Mouse (Mus musculus) hindbrain, postnatal 0 days (tissue): ENCODE data around the gene Acadvl. TPM values are rescaled to one million over a fixed set of nuclear protein-coding genes. Genes with fewer than 3 reads are reported as not detected.
A peak's percentile ranks its signal among the peaks of the same experiment; 100 is the strongest.

Source experiments
- ATAC-seq: fragments of 200-750 bp; cut with Nextera tagmentation; 2 replicates; pipeline ENCODE4 v1.8.0; 2017; ENCODE audit warnings: mild to moderate bottlenecking, moderate TSS enrichment, moderate library complexity
- DNase-seq: peaks from one replicate; pipeline ENCODE4 v3.0.0-alpha.2; 2015; ENCODE audit warnings: low spot score
- H3K27ac ChIP-seq: fragments of 300-500 bp; sonication (generic); 2 replicates; pipeline ENCODE4 v1.5.1; 2014; ENCODE audit warnings: mild to moderate bottlenecking
- H3K27me3 ChIP-seq: fragments of 300-500 bp; sonication (generic); 2 replicates; pipeline ENCODE4 v1.6.1; 2014; ENCODE audit warnings: low read length, mixed read lengths; ENCODE audit not compliant: insufficient read depth
- H3K36me3 ChIP-seq: fragments of 300-500 bp; sonication (generic); 2 replicates; pipeline ENCODE4 v1.6.1; 2014; ENCODE audit warnings: low read length, mixed read lengths; ENCODE audit not compliant: insufficient read depth
- H3K4me1 ChIP-seq: fragments of 300-500 bp; sonication (generic); 2 replicates; pipeline ENCODE4 v1.6.1; 2014; ENCODE audit warnings: antibody characterized with exemption, low read length, mixed read lengths; ENCODE audit not compliant: insufficient read depth
- H3K4me2 ChIP-seq: fragments of 300-500 bp; sonication (generic); 2 replicates; pipeline ENCODE4 v1.6.1; 2014; ENCODE audit warnings: low read depth, mild to moderate bottlenecking, low read length, moderate library complexity, mixed read lengths
- H3K4me3 ChIP-seq: fragments of 300-500 bp; sonication (generic); 2 replicates; pipeline ENCODE4 v1.5.1; 2014; ENCODE audit warnings: low read length
- H3K9ac ChIP-seq: fragments of 300-500 bp; sonication (generic); replicated peaks from 2 replicates; pipeline ENCODE4 v1.6.1; 2014; ENCODE audit warnings: mild to moderate bottlenecking, low read length, moderate library complexity, mixed read lengths
- H3K9me3 ChIP-seq: fragments of 300-500 bp; sonication (generic); 2 replicates; pipeline ENCODE4 v1.6.1; 2016; ENCODE audit warnings: low read length, mixed read lengths
- CTCF ChIP-seq: IDR thresholded peaks from 2 replicates; pipeline ENCODE4 v1.5.1; 2016; ENCODE audit warnings: antibody characterized with exemption, control low read depth, low read depth
- WGBS: fragments of 180-500 bp; shearing (Covaris S2); extraction: QIAGEN DNeasy Blood & Tissue Kit; methylation state at CpG from one replicate; pipeline ENCODE4 v1.1.7; 2014; 5-methylcytosine and 5-hydroxymethylcytosine counted together
- polyA plus RNA-seq: library from polyadenylated mRNA; unstranded; fragments of >200 nt; fragmentation: Nextera tagmentation; extraction: Ambion mirVana; gene quantifications from 2 replicates; pipeline ENCODE4 v1.2.1, GENCODE M21; 2015
- total RNA-seq: library from RNA; depleted of rRNA; stranded (reverse); fragments of >200 nt; gene quantifications from 2 replicates; pipeline ENCODE4 v1.2.3, GENCODE M21; 2014; rRNA removed

Acadvl gene
- total RNA-seq (44.4 and 47.2 TPM in 2 replicates), polyA plus RNA-seq (65.2 and 75.2 TPM in 2 replicates)

DNA sequence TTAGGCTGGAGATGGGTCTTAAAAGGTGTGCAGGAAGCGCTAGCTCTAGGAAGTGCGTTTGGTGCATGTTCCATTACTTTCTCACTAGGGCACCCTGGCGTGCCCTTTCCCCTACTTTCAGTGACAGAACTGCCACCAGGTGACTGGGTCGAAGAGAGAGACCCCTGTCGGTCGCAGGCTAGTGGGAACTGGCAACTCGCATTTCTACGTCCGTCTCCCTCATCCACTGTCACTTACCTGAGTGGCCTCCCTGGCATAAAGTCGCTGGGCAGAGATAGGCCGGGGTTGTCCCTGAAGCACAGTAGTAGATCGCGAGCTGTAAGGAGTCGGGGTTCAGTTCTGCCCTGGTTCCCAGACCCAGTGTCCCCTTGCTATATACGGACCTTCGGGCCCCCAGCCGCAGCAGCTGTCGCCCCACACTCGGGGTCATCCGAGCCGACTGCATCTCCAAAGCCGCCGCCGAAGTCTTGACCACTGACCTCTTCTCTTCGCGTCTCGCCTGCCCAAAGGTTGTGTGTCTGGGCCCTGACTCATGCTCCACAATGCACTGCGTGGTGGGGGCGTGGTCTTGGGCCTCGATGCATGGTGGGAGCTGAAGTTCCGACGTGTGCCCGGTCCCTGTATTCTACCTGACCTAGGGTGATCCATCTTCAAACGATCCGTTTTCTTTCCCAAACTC is at the start of gene Acadvl:
Gene Acadvl, minus strand, starts transcription at position 532 of the 679 bp plus-strand sequence.
- Histone ChIP-seq H3K9ac (peak within 1 kb of the TSS; percentile 81), H3K27ac (peak within 1 kb of the TSS; percentile 77), H3K4me2 (peak within 1 kb of the TSS; percentile 92), H3K4me3 (peak within 1 kb of the TSS; percentile 62), H3K27me3 (no peaks in the 10 kb centered on the region), H3K36me3 (peaks cover 28% of the 10 kb centered on the region), H3K4me1 (peaks cover 31% of the 10 kb centered on the region), H3K9me3 (no peaks in the 10 kb centered on the region)
- TF ChIP-seq CTCF = peak; percentile 63
- WGBS = 0% methylated on average over 35 of the region's 35 CpGs
- ATAC-seq (peak; percentile 81), DNase-seq (peak; percentile 91)

- ATAC-seq = no peak
- TF ChIP-seq CTCF = 0 out of 2 replicates have a peak, but pooled peaks have one; percentile 16
- 64% methylated on average over 3 of the region's 3 CpGs for WGBS
- Histone ChIP-seq H3K4me3 (no peak overlapping the region), H3K27ac (no peak overlapping the region), H3K4me2 (no peak overlapping the region), H3K27me3 (no peaks in the 10 kb centered on the region), H3K4me1 (no peaks in the 10 kb centered on the region), H3K36me3 (no peaks in the 10 kb centered on the region), H3K9me3 (no peaks in the 10 kb centered on the region), H3K9ac (no peak overlapping the region)
- DNase-seq = no peak
Observed at GRCm38 (mm10) chr11:70063053-70063452, 47.8 kb upstream of the Acadvl start.

GRCm38 (mm10) chr11:70059930-70060329 is 44.7 kb upstream of the Acadvl start:
- Histone ChIP-seq H3K4me1 (no peaks in the 10 kb centered on the region; the same call in 1 of the 2 replicates), H3K9me3 (no peaks in the 10 kb centered on the region), H3K27me3 (no peaks in the 10 kb centered on the region), H3K4me3 (no peak overlapping the region), H3K9ac (no peak overlapping the region), H3K27ac (no peak overlapping the region), H3K36me3 (no peaks in the 10 kb centered on the region), H3K4me2 (no peak overlapping the region)
- no peak for TF ChIP-seq CTCF
- DNase-seq (no peak), ATAC-seq (no peak)
- 76% methylated on average over 6 of the region's 6 CpGs for WGBS

GRCm38 (mm10) chr11:70057805-70058204 is 42.6 kb upstream of the Acadvl start:
- Histone ChIP-seq H3K27ac (no peak overlapping the region), H3K9me3 (no peaks in the 10 kb centered on the region), H3K4me1 (no peaks in the 10 kb centered on the region; the same call in 1 of the 2 replicates), H3K27me3 (no peaks in the 10 kb centered on the region), H3K4me3 (no peak overlapping the region), H3K9ac (no peak overlapping the region), H3K4me2 (no peak overlapping the region), H3K36me3 (no peaks in the 10 kb centered on the region)
- DNase-seq (no peak), ATAC-seq (no peak)
- 76% methylated on average over 9 of the region's 9 CpGs for WGBS
- TF ChIP-seq CTCF = no peak

DNA sequence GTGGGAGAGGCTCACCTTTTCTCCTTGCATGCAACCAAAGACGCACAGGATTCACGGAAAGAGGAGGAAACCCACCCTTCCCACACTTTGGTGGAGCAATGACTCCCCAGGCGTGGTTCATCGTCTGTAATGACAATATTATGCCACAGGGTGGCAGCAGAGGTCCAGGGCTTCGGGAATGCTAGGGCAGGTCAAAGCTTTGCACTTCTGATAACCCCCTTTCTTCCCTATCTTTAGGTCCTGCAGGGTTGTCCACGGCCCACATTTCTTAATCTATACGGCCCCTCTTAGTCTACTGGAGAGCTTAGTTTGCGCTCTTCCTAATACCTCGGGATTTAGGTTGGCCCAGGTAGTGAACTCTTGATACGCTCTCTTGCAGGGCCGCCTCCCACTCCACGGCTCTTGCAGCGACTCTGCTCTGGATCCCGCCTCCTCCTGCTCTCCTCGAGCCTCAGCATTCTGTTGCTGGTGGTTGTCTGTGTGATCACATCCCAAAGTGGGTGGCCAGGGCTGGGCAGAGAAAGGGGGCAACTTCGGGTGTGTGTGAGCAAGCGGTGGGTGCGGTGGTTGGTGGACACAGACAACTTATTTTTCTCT is 40.5 kb upstream of the Acadvl start:
- TF ChIP-seq CTCF = peak; percentile 97
- no peak overlapping the region for H3K4me3 ChIP-seq
- no peaks in the 10 kb centered on the region for H3K9me3 ChIP-seq
- H3K4me2 ChIP-seq = peak overlapping the region; percentile 19; the same call in 1 of the 2 replicates
- 27% methylated on average over 17 of the region's 18 CpGs for WGBS
- H3K27ac ChIP-seq = no peak overlapping the region
- ATAC-seq (peak; percentile 56), DNase-seq (peak; percentile 76)
- no peaks in the 10 kb centered on the region; the same call in 1 of the 2 replicates for H3K4me1 ChIP-seq
- H3K27me3 ChIP-seq = no peaks in the 10 kb centered on the region
- H3K9ac ChIP-seq = no peak overlapping the region
- H3K36me3 ChIP-seq = no peaks in the 10 kb centered on the region

GRCm38 (mm10) chr11:70053898-70054570 is 38.8 kb upstream of the Acadvl start, which contains the start of gene Asgr1:
Gene Asgr1 (plus strand): TSS chr11:70054085.
- H3K9ac ChIP-seq = no peak within 1 kb of the TSS
- 87% methylated on average over 10 of the region's 10 CpGs for WGBS
- H3K27me3 ChIP-seq = no peaks in the 10 kb centered on the region
- H3K9me3 ChIP-seq = no peaks in the 10 kb centered on the region
- ATAC-seq (no peak), DNase-seq (no peak)
- H3K4me2 ChIP-seq = no peak within 1 kb of the TSS
- no peaks in the 10 kb centered on the region; the same call in 1 of the 2 replicates for H3K4me1 ChIP-seq
- H3K27ac ChIP-seq = no peak within 1 kb of the TSS
- H3K36me3 ChIP-seq = no peaks in the 10 kb centered on the region
- TF ChIP-seq CTCF = no peak
- no peak within 1 kb of the TSS for H3K4me3 ChIP-seq
